Mouse (Mus musculus): Measurements from ENCODE around the gene Bod1l. TPM values are rescaled to one million over a fixed set of nuclear protein-coding genes. Genes with fewer than 3 reads are reported as not detected.

Gene Bod1l
- polyA plus RNA-seq, 1 experiment from 2014 or later: 28.7 TPM

GRCm38 (mm10) chr5:41843419-41844146 is 532 bp downstream of the Bod1l start:
- Histone ChIP-seq H3K4me1 (peaks cover 19% of the 10 kb centered on the region), H3K4me3 (peak overlapping the region; percentile 99), H3K27me3 (no peaks in the 10 kb centered on the region), H3K27ac (replicated peaks) (peak overlapping the region; percentile 49; the same call in 1 of the 2 replicates), H3K9me3 (no peaks in the 10 kb centered on the region), H3K4me2 (replicated peaks) (peak overlapping the region; percentile 71), H3K9ac (replicated peaks) (peak overlapping the region; percentile 97), H3K36me3 (no peaks in the 10 kb centered on the region)
- WGBS: 1% methylated on average over 42 of the region's 46 CpGs
- ATAC-seq (ENCODE audit: low FRiP score, low read depth): no peak; the same call in 1 of the 2 replicates

DNA sequence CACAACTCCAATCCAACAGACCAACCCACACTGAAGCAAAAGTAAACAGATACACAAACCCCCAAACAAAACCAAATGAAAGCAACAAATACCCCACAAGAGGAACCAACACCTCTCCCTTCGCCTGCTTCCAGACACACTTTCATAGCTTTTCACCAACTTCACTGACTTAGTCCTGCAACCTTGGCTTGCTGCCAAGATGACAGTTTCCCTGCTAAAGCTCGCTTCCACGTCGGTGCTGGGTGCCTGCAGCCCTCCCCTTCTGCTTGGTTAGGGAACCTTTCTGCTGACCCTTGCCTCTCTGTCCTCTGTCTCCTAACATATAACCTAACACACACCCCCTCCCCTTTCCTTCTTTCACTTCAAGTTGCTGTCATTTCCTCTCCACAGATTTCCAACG is 1.4 kb downstream of the Bod1l start:
- peak overlapping the region; percentile 99 for H3K4me3 ChIP-seq
- peak overlapping the region; percentile 97 for H3K9ac ChIP-seq (replicated peaks)
- ATAC-seq (ENCODE audit: low FRiP score, low read depth): no peak
- no peaks in the 10 kb centered on the region for H3K9me3 ChIP-seq
- peaks cover 19% of the 10 kb centered on the region for H3K4me1 ChIP-seq
- H3K27ac ChIP-seq (replicated peaks): no peak overlapping the region
- WGBS: 46% methylated on average over 5 of the region's 5 CpGs
- H3K4me2 ChIP-seq (replicated peaks): peak overlapping the region; percentile 71
- H3K27me3 ChIP-seq: no peaks in the 10 kb centered on the region
- no peaks in the 10 kb centered on the region for H3K36me3 ChIP-seq

DNA sequence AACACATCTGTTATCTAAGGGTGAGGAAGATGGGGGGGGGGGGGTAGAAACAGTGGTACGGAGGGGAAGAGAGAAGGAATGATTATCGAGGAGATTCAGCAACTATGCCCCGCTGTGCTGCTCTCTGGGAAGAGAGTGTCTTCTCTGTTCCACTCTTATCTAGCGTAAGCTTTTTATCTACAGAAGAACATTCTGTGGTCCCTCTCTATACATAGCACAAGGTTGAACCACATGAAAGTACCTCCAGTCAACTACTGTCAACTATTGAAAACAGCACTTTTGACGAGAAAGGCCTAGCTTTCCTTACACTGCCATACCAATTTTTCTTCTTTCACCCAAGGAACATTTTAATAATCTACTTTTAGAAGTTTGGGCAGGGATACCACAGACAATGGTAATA is 2.4 kb downstream of the Bod1l start:
- 93% methylated on average over 5 of the region's 5 CpGs for WGBS

GRCm38 (mm10) chr5:41830100-41830499 is 14.0 kb downstream of the Bod1l start:
- WGBS: 91% methylated on average over 2 of the region's 2 CpGs
- no peak overlapping the region for H3K4me2 ChIP-seq (replicated peaks)
- H3K4me3 ChIP-seq: no peak overlapping the region
- no peak overlapping the region for H3K27ac ChIP-seq (replicated peaks)
- ATAC-seq (ENCODE audit: low FRiP score, low read depth): no peak
- H3K36me3 ChIP-seq: peaks cover 85% of the 10 kb centered on the region
- H3K9ac ChIP-seq (replicated peaks): no peak overlapping the region
- H3K9me3 ChIP-seq: no peaks in the 10 kb centered on the region
- H3K4me1 ChIP-seq: no peaks in the 10 kb centered on the region
- H3K27me3 ChIP-seq: no peaks in the 10 kb centered on the region

More for the DNA sequence above, 2.4 kb downstream of the Bod1l start:
- no peaks in the 10 kb centered on the region for H3K27me3 ChIP-seq
- H3K9ac ChIP-seq (replicated peaks): no peak overlapping the region
- no peak overlapping the region for H3K27ac ChIP-seq (replicated peaks)
- no peaks in the 10 kb centered on the region for H3K9me3 ChIP-seq
- no peak for ATAC-seq (ENCODE audit: low FRiP score, low read depth)
- H3K36me3 ChIP-seq: no peaks in the 10 kb centered on the region
- no peak overlapping the region for H3K4me3 ChIP-seq
- H3K4me2 ChIP-seq (replicated peaks): no peak overlapping the region
- peaks cover 19% of the 10 kb centered on the region for H3K4me1 ChIP-seq

DNA sequence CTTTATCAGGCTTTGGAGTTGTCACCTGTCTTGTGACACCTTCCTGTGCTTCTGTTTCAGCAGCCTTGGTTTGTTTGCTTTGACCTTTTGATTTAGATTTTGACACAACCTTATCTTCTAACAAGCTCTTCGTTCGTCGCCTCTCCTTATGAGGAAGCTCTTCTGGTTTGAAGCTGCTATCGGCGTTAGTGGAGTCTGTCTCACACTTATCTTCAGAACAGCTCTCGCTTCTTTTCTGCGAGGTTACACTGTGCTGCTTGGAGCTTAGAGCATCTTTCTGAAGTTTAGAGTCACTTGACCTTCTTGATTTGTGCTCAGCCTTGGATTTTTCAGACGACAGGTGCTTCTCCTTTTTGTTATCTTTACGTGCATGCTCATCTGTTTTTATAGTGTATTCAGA is 23.0 kb downstream of the Bod1l start:
- Histone ChIP-seq H3K36me3 (peaks cover 86% of the 10 kb centered on the region), H3K4me2 (replicated peaks) (no peak overlapping the region), H3K27ac (replicated peaks) (no peak overlapping the region), H3K4me3 (no peak overlapping the region), H3K27me3 (no peaks in the 10 kb centered on the region), H3K4me1 (no peaks in the 10 kb centered on the region), H3K9ac (replicated peaks) (no peak overlapping the region), H3K9me3 (no peaks in the 10 kb centered on the region)
- 97% methylated on average over 9 of the region's 9 CpGs for WGBS
- ATAC-seq (ENCODE audit: low FRiP score, low read depth): no peak

DNA sequence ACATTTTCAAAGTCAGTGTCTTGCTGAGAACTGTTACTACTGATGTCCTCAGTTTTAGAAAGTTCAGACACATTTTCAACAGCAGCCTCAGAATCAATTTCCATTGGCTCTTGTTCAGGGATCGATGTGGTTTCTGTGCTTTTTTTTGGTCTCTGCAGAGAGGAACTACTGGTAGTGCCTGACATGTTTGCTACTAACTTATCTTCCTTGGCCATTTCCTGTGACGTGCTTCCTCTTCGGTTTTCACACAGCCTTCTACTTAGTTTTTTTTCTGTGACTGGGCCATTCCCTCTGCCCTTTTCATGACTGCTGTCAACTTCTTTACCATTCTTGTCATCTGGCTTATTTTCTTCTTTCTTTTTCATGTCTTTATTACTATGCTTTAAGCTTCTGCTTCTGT is 23.6 kb downstream of the Bod1l start:
- 94% methylated on average over 3 of the region's 3 CpGs for WGBS
- no peaks in the 10 kb centered on the region for H3K9me3 ChIP-seq
- no peaks in the 10 kb centered on the region for H3K27me3 ChIP-seq
- H3K27ac ChIP-seq (replicated peaks): no peak overlapping the region
- H3K4me2 ChIP-seq (replicated peaks): no peak overlapping the region
- no peak overlapping the region for H3K4me3 ChIP-seq
- no peak for ATAC-seq (ENCODE audit: low FRiP score, low read depth)
- H3K4me1 ChIP-seq: no peaks in the 10 kb centered on the region
- peaks cover 82% of the 10 kb centered on the region for H3K36me3 ChIP-seq
- H3K9ac ChIP-seq (replicated peaks): no peak overlapping the region

DNA sequence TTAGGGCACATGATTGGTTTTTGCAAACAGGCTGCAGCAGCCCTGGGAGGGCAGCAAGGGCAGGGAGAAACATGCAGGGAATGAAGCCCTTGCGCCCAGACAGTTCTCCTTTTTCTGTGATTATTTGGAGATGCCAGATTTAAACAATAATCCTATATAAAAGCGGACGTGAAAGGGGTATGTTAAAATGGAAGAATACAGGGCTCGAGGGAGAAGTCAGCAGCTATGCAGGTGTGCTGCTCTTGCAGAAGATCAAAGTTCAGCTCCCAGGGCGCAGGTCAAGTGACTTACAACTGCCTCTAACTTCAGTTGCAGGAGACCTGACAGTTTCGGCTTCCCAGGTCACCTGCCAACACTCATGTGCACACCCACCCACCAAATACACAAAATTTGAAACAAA is 31.6 kb downstream of the Bod1l start:
- no peaks in the 10 kb centered on the region for H3K9me3 ChIP-seq
- H3K9ac ChIP-seq (replicated peaks): no peak overlapping the region
- peaks cover 61% of the 10 kb centered on the region for H3K36me3 ChIP-seq
- no peaks in the 10 kb centered on the region for H3K4me1 ChIP-seq
- H3K27me3 ChIP-seq: no peaks in the 10 kb centered on the region
- no peak overlapping the region for H3K4me3 ChIP-seq
- no peak overlapping the region for H3K4me2 ChIP-seq (replicated peaks)
- H3K27ac ChIP-seq (replicated peaks): no peak overlapping the region
- 92% methylated on average over 6 of the region's 6 CpGs for WGBS
- ATAC-seq (ENCODE audit: low FRiP score, low read depth): no peak

GRCm38 (mm10) chr5:41811279-41811678 is 32.8 kb downstream of the Bod1l start:
- ATAC-seq (ENCODE audit: low FRiP score, low read depth): no peak
- Histone ChIP-seq H3K9me3 (no peaks in the 10 kb centered on the region), H3K27me3 (no peaks in the 10 kb centered on the region), H3K4me1 (no peaks in the 10 kb centered on the region), H3K9ac (replicated peaks) (no peak overlapping the region), H3K4me2 (replicated peaks) (no peak overlapping the region), H3K36me3 (peaks cover 61% of the 10 kb centered on the region), H3K27ac (replicated peaks) (no peak overlapping the region), H3K4me3 (no peak overlapping the region)
- WGBS: 93% methylated on average over 3 of the region's 3 CpGs

- peaks cover 57% of the 10 kb centered on the region for H3K36me3 ChIP-seq
- 92% methylated on average over 2 of the region's 2 CpGs for WGBS
Observed at GRCm38 (mm10) chr5:41807383-41807782, 36.7 kb downstream of the Bod1l start.

GRCm38 (mm10) chr5:41806176-41806575 is 37.9 kb downstream of the Bod1l start:
- 93% methylated on average over 5 of the region's 5 CpGs for WGBS
- Histone ChIP-seq H3K36me3 (peaks cover 45% of the 10 kb centered on the region), H3K4me1 (no peaks in the 10 kb centered on the region), H3K4me2 (replicated peaks) (no peak overlapping the region), H3K9me3 (no peaks in the 10 kb centered on the region), H3K27me3 (no peaks in the 10 kb centered on the region), H3K27ac (replicated peaks) (no peak overlapping the region), H3K4me3 (no peak overlapping the region), H3K9ac (replicated peaks) (no peak overlapping the region)
- ATAC-seq (ENCODE audit: low FRiP score, low read depth): no peak

More at GRCm38 (mm10) chr5:41807383-41807782, 36.7 kb downstream of the Bod1l start:
- no peak overlapping the region for H3K27ac ChIP-seq (replicated peaks)
- no peaks in the 10 kb centered on the region for H3K4me1 ChIP-seq
- no peak overlapping the region for H3K4me3 ChIP-seq
- no peak overlapping the region for H3K4me2 ChIP-seq (replicated peaks)
- no peaks in the 10 kb centered on the region for H3K9me3 ChIP-seq
- H3K27me3 ChIP-seq: no peaks in the 10 kb centered on the region
- H3K9ac ChIP-seq (replicated peaks): no peak overlapping the region
- no peak for ATAC-seq (ENCODE audit: low FRiP score, low read depth)

DNA sequence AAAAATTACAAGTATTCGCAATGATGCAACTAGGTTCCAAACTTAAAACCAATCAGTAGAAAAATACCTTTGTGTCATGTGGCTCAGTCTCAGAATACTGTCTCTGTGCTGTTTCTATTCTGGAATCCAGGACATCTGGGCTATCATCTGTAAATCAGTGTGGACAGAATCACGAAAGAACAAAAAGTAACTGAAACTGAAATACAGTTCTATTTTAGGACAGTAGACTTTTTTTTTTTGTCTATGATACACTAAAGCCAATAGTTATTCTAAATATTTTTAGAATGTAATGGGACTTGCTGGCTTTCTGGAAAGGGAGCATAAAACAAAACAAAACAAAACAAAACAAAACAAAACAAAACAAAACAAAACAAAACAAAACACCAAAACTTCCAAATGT is 39.0 kb downstream of the Bod1l start:
- no peak for ATAC-seq (ENCODE audit: low FRiP score, low read depth)
- H3K36me3 ChIP-seq: peaks cover 45% of the 10 kb centered on the region
- WGBS: 96% methylated on average over 2 of the region's 2 CpGs

DNA sequence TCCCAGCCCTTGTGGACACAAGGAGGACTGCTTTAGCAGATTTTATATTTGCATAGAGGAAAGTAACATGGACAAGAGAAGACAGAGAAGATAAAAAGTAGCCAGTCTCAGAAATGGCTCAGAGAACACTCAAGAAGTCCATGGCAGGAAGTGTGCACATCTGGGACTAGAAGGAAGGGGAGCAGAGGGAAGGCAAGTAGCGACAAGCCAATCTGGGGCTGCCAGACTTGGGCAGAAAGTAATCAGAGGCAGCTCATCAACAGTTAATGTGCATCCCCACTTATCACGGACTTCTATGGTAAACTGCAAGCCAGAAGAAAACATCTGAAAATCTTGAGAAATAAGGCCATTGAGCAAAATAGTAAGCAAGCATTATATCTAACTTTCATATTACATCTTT is 39.5 kb downstream of the Bod1l start:
- Histone ChIP-seq H3K9me3 (no peaks in the 10 kb centered on the region), H3K4me2 (replicated peaks) (no peak overlapping the region), H3K27me3 (no peaks in the 10 kb centered on the region), H3K4me1 (no peaks in the 10 kb centered on the region), H3K36me3 (peaks cover 45% of the 10 kb centered on the region), H3K9ac (replicated peaks) (no peak overlapping the region), H3K27ac (replicated peaks) (no peak overlapping the region), H3K4me3 (no peak overlapping the region)
- ATAC-seq (ENCODE audit: low FRiP score, low read depth): no peak
- WGBS: 91% methylated on average over 2 of the region's 2 CpGs

More for the DNA sequence above, 39.0 kb downstream of the Bod1l start:
- Histone ChIP-seq H3K27me3 (no peaks in the 10 kb centered on the region), H3K9ac (replicated peaks) (no peak overlapping the region), H3K4me2 (replicated peaks) (no peak overlapping the region), H3K4me3 (no peak overlapping the region), H3K9me3 (no peaks in the 10 kb centered on the region), H3K27ac (replicated peaks) (no peak overlapping the region), H3K4me1 (no peaks in the 10 kb centered on the region)

DNA sequence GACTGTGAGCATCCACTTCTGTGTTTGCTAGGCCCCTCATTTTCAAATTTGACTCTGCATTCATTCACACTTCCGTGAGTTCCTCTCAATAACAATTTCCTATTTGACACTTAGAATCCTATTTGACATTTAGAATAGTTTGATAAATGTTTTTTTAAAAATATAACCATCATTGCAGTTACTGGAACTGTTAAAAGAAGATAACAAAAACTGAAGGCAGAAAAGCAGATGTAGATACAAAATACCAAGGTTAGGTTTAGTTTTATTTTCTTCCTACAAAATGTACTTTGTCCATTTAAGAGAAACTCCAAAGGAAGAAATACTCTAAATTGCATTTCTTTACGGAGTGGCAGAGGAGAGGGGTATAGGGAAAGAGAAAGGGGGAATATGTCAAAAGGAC is 42.5 kb downstream of the Bod1l start:
- 95% methylated on average over 2 of the region's 2 CpGs for WGBS
- H3K36me3 ChIP-seq: peaks cover 44% of the 10 kb centered on the region
- ATAC-seq (ENCODE audit: low FRiP score, low read depth): no peak
- H3K4me3 ChIP-seq: no peak overlapping the region
- no peak overlapping the region for H3K4me2 ChIP-seq (replicated peaks)
- no peaks in the 10 kb centered on the region for H3K4me1 ChIP-seq
- no peaks in the 10 kb centered on the region for H3K9me3 ChIP-seq
- H3K27ac ChIP-seq (replicated peaks): no peak overlapping the region
- no peak overlapping the region for H3K9ac ChIP-seq (replicated peaks)
- no peaks in the 10 kb centered on the region for H3K27me3 ChIP-seq

All from midbrain, embryonic 12.5 days (tissue).